Mouse (Mus musculus): Measurements from ENCODE around the gene Llcfc1. TPM values are rescaled to one million over a fixed set of nuclear protein-coding genes. Genes with fewer than 3 reads are reported as not detected.

The Llcfc1 gene
- total RNA-seq (2021): not detected
- long read RNA-seq, experiment 1: 0 reads
- long read RNA-seq, experiment 2: 0 reads

DNA sequence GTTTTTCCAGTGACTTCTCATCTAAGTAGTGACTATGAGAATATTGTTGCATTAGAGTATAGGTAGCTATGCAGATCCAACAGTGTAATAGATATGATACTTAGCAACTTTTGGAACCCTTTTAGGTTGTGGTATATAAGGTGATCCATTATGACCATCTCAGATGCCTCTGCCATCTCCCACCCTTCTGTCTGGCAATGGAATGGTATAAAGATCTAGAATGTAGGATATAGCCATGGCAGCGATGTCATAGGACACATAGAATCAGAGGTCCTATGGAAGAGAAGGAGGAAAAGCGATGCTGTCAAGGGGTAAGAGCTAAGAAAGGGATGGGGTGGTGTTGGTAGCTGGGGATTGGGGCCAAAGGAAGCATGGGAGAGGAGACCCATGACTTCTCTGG, at the start of gene Llcfc1:
Gene Llcfc1, plus strand, starts transcription at position 301 of the 400 bp plus-strand sequence.
- no peak for DNase-seq

GRCm38 (mm10) chr6:41635211-41635610, 49.0 kb upstream of the Llcfc1 start:
- no peak for DNase-seq

DNA sequence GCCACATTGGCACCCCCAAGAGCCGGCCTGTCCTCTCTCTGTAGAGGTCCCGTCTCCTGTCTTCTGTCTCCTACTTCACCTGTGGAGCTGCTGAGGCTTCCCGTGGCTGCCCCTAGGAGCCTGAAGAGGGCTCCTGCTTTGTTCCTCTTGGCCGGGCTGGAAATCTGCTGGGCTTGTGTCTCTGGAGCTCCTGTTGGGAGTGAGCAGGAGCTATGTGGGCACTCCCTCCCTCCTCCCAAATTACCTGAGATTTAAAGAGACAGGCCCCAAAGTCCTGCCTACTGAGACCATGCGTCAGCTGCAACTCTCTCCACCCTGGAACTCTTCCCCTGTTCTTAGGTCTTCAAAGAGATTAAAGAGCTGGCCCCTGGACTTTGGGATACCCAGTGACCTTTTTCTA, 48.1 kb upstream of the Llcfc1 start, which contains the start of gene Trpv6:
Gene Trpv6, minus strand, starts transcription at position 228 of the 400 bp plus-strand sequence.
- no peak for DNase-seq

- no peak for DNase-seq
Measured at GRCm38 (mm10) chr6:41637393-41637792, 46.8 kb upstream of the Llcfc1 start.

DNA sequence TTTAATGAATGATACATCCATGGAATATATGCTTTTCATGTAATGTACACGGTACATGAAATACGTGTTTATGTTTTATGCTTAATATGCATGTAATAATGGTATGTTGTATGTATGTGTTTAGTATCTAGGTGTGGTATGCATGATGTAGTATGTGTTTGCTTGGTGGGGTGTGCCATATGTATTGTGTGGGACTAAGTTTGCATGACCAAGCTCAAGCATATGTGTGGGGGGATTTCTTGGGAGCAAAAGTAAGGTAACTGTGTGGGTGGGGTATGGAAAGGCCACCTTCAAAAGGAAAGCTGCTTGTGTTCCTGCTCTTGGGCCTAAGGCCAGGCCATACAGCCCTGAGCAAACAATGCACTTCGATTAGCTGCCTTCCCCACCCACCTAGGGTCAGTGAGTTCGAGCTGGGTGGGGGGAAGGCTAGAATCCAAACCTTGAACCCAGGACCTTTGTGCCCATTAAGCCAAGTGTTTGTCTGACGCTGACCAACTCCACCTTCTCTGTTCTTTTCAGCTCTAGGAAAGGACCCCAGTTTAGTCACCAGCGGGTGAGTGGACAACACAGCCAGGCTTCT, 46.2 kb upstream of the Llcfc1 start:
- no peak for DNase-seq

GRCm38 (mm10) chr6:41640449-41640848, 43.8 kb upstream of the Llcfc1 start:
- DNase-seq: no peak

GRCm38 (mm10) chr6:41641173-41641866, 42.9 kb upstream of the Llcfc1 start:
- no peak for DNase-seq

GRCm38 (mm10) chr6:41642765-41643164, 41.5 kb upstream of the Llcfc1 start:
- no peak for DNase-seq

DNA sequence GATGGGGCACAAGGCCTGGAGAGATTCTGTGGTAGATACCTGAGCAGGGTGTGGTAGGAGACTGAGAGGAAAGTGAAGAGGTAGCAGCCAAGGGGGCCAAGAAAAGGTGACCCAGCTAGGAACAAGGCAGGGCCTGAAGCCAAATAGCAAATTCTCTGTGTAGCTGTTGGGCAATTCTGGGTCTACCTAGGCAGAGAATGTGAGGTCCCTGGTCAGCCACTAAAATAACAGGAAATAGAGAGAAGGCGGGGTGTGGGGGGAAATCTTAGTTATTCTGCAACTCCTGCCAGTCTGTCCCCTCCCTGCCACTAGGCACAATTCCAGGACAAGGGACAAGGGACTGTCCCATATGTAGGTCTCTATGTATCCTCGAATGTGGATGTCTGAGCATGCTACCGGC, 41.0 kb upstream of the Llcfc1 start:
- DNase-seq: no peak

DNA sequence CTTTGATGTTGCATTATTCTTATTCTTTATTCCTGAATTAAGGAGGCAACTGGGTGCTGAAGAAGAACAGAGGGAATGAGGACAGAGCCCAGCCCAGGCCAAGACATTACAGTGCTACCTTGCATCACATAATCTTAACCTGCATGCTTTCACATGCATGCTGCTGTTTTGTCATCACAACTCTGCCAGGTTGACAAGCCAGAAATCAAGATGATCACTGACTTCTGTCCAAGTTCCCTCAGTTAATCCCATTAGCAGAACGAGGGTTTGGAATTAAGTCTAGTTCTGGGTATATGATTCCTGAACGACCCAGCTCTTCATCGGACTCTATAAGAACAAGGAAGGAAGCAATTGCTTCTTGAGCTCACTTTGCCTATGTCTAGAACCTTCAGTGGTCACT, 38.0 kb upstream of the Llcfc1 start:
- no peak for DNase-seq

- DNase-seq: no peak
Measured at GRCm38 (mm10) chr6:41646672-41647071, 37.6 kb upstream of the Llcfc1 start.

DNA sequence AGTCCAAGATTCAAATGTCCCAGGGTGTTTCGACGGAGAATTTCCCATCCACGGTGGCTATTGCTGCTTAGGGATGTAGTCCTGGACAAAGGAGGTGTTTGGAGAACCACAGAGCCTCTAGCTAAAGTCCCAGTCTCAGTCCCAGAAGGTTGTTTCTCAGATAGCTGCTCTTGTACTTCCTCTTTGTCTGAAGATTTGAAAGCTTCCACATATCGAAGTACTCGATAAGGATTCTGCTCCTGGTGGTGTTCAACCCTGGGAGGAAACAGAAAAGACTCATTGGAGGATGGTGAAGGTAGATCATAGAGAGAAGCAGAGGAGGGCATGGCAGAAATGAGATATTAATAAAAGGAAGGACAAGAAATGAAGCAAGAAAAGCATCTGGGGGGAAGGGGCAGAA, 31.1 kb upstream of the Llcfc1 start:
- no peak for DNase-seq

DNA sequence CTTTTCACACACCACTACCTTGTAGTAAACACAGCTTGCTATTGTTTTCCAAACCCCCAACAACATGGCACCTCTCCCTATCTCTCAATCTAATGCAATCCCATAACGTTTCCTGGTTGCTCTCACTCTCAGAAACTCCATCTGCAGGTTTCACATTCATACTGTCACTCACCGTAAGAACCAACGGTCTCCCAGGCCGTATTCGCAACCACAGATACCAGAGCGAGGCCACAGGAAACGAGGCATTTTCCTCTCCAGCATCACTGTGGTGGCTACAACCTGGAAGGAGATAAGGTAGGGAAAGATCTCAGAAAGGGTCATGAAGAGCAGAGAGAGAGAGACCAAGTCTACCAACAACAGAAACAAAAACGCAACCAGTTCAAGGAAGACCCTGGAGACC, 29.6 kb upstream of the Llcfc1 start:
- no peak for DNase-seq

DNA sequence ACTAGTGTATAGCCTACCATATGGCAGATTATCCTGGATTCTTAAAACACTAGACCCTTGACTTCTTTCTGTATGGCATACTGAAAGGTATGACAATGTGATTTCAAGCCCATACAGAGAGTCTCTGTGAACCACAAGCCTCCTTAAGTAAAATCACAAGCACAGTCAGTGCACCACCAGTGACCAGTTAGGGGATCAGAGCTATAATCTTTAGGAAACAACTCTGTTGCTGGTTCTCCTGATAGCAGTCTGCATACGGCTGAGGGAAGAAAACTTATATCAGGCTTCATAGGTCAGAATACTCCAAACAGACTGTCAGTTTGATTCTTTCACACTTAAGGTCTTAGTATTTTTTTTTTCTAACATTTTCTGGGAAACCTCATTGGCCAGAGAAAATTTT, 25.7 kb upstream of the Llcfc1 start:
- no peak for DNase-seq

DNA sequence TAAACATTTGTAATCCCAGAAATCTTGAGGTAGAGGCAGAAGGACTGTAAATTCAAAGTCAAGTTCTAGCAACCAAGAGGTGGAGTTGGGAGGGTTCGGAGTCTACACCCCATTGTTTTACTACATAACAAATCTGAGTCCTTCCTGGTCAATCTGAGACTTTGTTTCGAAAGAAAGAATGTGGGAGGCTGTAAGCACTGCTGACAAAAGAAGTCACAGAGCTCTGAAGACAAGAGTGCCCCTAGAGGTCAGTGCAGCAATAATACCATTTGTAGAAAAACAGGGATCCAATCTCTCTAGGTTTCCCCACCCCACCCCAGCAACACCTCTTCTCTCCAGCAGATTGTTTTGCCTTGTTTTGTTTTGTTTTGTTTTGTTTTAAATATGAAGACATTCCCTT, 21.9 kb upstream of the Llcfc1 start:
- no peak for DNase-seq

- DNase-seq: no peak
Measured at GRCm38 (mm10) chr6:41676530-41676929, 7.7 kb upstream of the Llcfc1 start.

DNA sequence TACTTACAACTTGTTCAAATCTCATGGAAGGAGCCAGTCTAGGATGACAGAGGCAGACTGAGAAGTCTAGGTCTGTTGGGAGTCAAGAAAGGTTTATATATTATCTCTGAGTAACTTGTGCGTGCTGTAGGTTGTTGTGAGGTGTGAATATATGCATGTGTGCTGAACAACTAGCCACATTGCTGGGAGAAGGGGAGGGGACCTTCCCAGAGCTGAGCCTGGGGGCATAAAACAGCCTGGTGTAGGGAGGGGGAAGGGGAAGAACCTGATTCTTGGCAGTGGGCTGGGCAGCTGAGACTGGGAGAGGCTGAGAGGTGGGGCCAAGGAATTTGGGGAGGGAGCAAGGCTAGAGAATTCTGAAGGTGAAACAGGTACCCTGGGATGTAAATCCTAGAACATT, 3.6 kb upstream of the Llcfc1 start, which contains the start of gene Trpv5:
Gene Trpv5, minus strand, starts transcription at position 101 of the 400 bp plus-strand sequence.
- no peak for DNase-seq

- no peak for DNase-seq
Measured at GRCm38 (mm10) chr6:41681656-41682055, 2.6 kb upstream of the Llcfc1 start.

DNA sequence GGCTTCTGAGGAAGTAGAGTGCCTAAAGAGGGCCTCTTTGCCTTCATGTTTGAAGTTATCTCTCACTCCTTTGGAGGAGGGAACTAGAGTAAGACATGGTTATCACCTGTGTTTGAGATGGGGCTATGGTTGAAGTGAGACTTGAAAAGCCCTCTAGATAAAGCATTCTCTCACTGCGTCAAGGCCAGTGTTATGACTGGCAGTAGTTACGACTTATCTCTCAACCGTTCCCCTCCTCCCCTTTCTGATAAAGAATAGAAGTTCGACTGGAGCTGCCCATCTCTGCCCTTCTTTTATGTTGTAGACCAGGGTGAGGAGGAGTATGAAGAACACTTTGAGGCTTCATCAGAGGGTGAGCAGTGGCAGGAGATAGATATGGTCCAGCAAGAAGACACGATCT, 680 bp downstream of the Llcfc1 start:
- no peak for DNase-seq

DNA sequence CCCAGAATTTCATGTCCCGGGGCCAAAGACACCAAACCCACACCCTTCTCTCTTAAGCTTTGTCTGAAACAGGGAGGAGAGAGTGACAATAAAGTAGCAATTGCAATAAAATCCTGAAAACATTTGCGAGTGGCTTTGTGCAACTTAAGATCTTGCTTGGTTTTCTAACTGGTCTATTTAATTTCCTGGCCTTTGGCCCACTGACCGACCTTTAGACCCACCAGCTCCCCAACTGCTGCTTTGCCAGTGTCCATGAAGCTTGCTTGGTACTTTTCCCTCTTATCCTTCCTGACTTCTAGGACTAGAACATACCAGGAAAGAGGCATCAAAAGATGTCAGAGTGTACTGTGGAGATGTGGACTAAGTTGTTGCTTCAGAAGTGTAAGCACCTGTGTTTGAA, 1.4 kb downstream of the Llcfc1 start:
- no peak for DNase-seq

GRCm38 (mm10) chr6:41692200-41692599, 8.0 kb downstream of the Llcfc1 start:
- DNase-seq: no peak

DNA sequence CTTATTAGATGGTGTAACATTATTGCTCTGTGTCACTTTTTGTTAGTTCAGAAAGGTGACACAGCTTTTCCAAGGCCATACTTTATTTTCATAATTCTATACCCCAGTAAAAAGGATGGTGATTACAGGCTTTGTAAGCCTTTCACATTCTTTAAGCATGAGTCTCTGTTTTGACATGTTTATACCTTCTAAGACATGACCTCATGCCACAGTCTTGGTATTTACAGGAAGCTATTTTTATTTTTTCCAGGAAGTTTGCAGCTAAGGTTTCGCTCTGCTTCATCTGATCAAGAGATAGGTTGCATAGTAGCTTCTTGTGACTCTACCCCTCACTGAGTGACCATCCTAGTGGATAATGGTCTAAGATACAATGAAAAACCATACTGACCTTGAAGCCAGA, 10.2 kb downstream of the Llcfc1 start:
- DNase-seq: no peak

DNA sequence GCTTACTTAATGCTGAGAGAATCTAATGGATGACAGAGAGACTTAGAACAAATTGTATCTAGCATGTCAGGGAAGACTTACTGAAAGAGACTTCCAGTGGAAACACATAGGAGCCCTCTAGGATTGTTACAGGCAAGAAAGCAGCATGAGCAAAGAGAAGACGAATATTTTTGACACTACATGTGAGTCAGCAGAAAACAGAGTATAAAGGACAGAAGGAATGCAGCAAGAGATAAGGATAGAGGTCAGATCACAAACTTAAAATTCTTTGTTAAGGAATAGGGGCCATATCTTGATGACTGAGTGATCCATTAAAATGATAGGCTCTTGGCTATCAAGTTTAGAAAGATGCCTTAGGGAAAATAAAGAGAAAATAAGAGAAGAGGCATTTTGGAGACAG, 17.0 kb downstream of the Llcfc1 start:
- DNase-seq: no peak

- no peak for DNase-seq
Measured at GRCm38 (mm10) chr6:41702928-41703327, 18.7 kb downstream of the Llcfc1 start.

Measured in gastrocnemius, postnatal 10 days (tissue).